Mouse (Mus musculus) lung, postnatal 0 days (tissue): ENCODE results near the gene Brd4.

Source experiments
- CTCF ChIP-seq: IDR thresholded peaks from 2 replicates; pipeline ENCODE4 v1.5.1; 2016; ENCODE audit warnings: antibody characterized with exemption, mild to moderate bottlenecking
- EP300 ChIP-seq: IDR thresholded peaks from 2 replicates; pipeline ENCODE4 v1.6.1; 2016; ENCODE audit warnings: antibody characterized with exemption, mild to moderate bottlenecking, control low read depth

GRCm38 (mm10) chr17:32283771-32284221 is 726 bp downstream of the Brd4 start:
- TF ChIP-seq CTCF (no peak), EP300 (no peak)
